Mouse (Mus musculus) liver, embryonic 11.5 days (tissue): ENCODE measurements around the gene Rbm20. TPM values are rescaled to one million over a fixed set of nuclear protein-coding genes. Genes with fewer than 3 reads are reported as not detected.
A peak's percentile ranks its signal among the peaks of the same experiment; 100 is the strongest.

Source experiments
- ATAC-seq: fragments of 200-750 bp; cut with Nextera tagmentation; replicated peaks from 2 replicates; pipeline ENCODE4 v1.8.0; 2017; ENCODE audit warnings: moderate number of reproducible peaks, mild to moderate bottlenecking, moderate TSS enrichment, moderate library complexity; ENCODE audit not compliant: low FRiP score
- DNase-seq: peaks from one replicate; pipeline ENCODE4 v3.0.0-alpha.2; 2017; ENCODE audit warnings: low spot score
- H3K27ac ChIP-seq: fragments of 300-500 bp; sonication (generic); 2 replicates; pipeline ENCODE4 v1.5.1; 2014; ENCODE audit warnings: mild to moderate bottlenecking, low read depth, low read length, control low read depth
- H3K27me3 ChIP-seq: fragments of 300-500 bp; sonication (generic); replicated peaks from 2 replicates; pipeline ENCODE4 v1.6.1; 2014; ENCODE audit warnings: low read length, mixed read lengths; ENCODE audit not compliant: control insufficient read depth, insufficient read depth
- H3K36me3 ChIP-seq: fragments of 300-500 bp; sonication (generic); 2 replicates; pipeline ENCODE4 v1.6.1; 2014; ENCODE audit warnings: mild to moderate bottlenecking, low read length, moderate library complexity, mixed read lengths; ENCODE audit not compliant: control insufficient read depth, insufficient read depth
- H3K4me1 ChIP-seq: fragments of 300-500 bp; sonication (generic); replicated peaks from 2 replicates; pipeline ENCODE4 v1.6.1; 2014; ENCODE audit warnings: low read length, mixed read lengths; ENCODE audit not compliant: control insufficient read depth, insufficient read depth
- H3K4me2 ChIP-seq: fragments of 300-500 bp; sonication (generic); 2 replicates; pipeline ENCODE4 v1.6.1; 2014; ENCODE audit warnings: mild to moderate bottlenecking, control low read depth, moderate library complexity
- H3K4me3 ChIP-seq: fragments of 300-500 bp; sonication (generic); 2 replicates; pipeline ENCODE4 v1.5.1; 2014; ENCODE audit warnings: low read depth, low read length, control low read depth
- H3K9ac ChIP-seq: fragments of 300-500 bp; sonication (generic); 2 replicates; pipeline ENCODE4 v1.6.1; 2014; ENCODE audit warnings: low read depth, low read length, control low read depth
- H3K9me3 ChIP-seq: fragments of 300-500 bp; sonication (generic); 2 replicates; pipeline ENCODE4 v1.6.1; 2016; ENCODE audit warnings: low read length, inconsistent platforms, mixed read lengths; ENCODE audit not compliant: control insufficient read depth
- WGBS: fragments of 180-500 bp; shearing (Covaris S2); extraction: QIAGEN DNeasy Blood & Tissue Kit; methylation state at CpG from one replicate; pipeline ENCODE4 v1.1.7; 2014; 5-methylcytosine and 5-hydroxymethylcytosine counted together
- polyA plus RNA-seq: library from polyadenylated mRNA; unstranded; fragments of >200 nt; fragmentation: Nextera tagmentation; extraction: Ambion mirVana; gene quantifications from 2 replicates; pipeline ENCODE4 v1.2.1, GENCODE M21; 2014

Rbm20 gene
- polyA plus RNA-seq, 1 experiment from 2014 or later = 0.37 TPM

GRCm38 (mm10) chr19:53762749-53763438, 85.8 kb downstream of the Rbm20 start:
- Histone ChIP-seq H3K27ac (no peak overlapping the region), H3K36me3 (no peaks in the 10 kb centered on the region), H3K4me3 (no peak overlapping the region), H3K9me3 (no peaks in the 10 kb centered on the region), H3K9ac (no peak overlapping the region), H3K4me1 (0 out of 2 replicates have a peak, but pooled peaks cover 2% of the 10 kb centered on the region), H3K4me2 (no peak overlapping the region), H3K27me3 (no peaks in the 10 kb centered on the region)
- DNase-seq (no peak), ATAC-seq (peak; percentile 26; the same call in 1 of the 2 replicates)
- 63% methylated on average over 8 of the region's 8 CpGs for WGBS

DNA sequence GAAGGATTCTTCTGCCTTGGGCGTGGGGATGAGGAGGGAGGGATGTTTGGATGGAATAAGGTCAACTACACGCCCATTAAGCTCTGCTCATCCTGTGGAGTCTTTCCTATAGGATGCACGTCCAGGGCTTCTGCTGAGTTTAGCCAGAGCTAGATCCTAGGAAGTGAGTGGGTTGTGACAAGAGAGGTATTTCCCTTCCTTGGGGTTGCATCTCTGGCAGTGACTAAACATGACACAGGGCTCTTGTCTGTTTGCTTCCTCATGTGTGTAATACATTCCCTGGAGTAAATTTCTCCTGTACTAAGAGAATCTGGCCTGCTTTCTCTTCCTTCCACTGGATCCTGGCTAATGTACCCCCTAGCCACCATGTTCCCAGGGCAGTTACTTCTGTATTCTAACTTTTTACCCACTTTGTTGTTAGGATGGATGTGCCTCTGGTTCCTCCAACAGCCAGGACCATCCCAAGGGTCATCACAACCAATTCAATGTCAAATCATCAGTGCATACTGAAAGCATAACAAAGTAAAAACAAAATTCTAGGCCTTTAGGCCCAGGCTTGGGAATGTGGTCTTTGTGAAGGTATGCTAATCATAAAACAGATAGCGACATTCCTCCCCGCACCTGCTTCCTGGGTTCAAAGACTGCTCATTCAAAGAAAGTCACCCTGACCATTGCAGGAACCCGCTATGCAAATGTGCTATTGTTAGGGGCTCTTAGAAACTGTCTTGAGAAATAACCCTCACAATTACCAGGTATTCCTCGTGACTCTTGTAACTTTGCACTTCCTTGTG, 87.8 kb downstream of the Rbm20 start:
- no peaks in the 10 kb centered on the region for H3K9me3 ChIP-seq
- H3K4me2 ChIP-seq = no peak overlapping the region
- H3K27me3 ChIP-seq = no peaks in the 10 kb centered on the region
- H3K4me1 ChIP-seq = 0 out of 2 replicates have a peak, but pooled peaks cover 6% of the 10 kb centered on the region
- 82% methylated on average over 6 of the region's 7 CpGs for WGBS
- no peaks in the 10 kb centered on the region for H3K36me3 ChIP-seq
- DNase-seq = no peak
- H3K4me3 ChIP-seq = no peak overlapping the region
- no peak for ATAC-seq
- no peak overlapping the region for H3K9ac ChIP-seq
- no peak overlapping the region for H3K27ac ChIP-seq

DNA sequence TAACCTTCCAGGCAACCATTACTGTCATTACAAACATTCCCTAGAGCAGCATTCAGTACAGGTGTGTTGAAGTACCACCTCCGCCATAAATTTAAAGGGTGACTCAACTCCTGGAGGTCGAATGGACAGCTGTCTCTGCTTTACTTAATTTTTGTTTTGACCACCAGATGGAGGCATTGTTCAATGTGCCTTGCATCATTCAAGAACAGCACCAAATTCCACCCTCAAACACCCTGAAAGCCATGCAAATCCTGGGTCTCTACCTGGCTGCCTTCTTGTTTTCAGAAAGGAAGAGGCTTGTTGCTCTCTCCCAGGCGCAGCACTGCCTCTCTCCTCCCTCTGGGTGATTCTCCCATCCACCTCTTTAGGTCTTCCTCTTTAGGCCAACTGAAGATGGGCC, 91.4 kb downstream of the Rbm20 start:
- peak; percentile 54 for ATAC-seq
- H3K27ac ChIP-seq = peak overlapping the region; percentile 49; the same call in 1 of the 2 replicates
- H3K4me2 ChIP-seq = no peak overlapping the region

DNA sequence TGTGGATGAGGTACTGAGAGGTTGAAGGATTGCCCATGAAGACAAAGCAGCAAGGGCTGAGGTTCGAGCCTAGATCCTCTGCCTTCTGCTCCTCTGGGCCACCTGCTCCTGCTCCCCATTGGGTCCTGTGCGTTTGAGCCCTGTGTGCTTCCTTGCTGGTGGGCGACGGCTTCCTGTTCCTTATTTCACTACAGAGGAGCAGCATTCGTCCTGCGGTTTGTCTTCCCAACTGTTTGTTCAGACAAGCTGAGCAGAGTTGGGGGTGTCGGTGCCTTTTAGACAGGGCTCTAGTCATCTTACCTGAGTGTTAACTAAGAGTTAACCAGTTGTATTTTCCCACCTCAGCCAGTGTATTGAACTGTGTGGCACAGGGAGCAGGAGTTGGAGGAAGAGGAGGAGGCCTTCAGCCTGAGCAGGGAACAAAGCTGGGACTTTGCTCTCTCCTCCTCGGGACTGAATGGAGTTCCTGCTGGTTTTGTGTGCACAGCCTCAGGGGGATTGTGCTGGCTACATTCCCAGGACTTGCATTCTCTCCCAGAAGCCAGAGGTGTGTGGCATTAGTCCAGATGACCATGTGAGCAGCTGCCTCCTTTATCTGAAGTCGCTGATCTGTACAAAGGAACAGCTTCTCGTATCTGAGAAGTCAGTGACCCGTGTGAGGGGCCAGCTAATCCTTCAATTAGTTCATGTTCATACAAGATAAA, 97.0 kb downstream of the Rbm20 start:
- Histone ChIP-seq H3K36me3 (no peaks in the 10 kb centered on the region), H3K9ac (peak overlapping the region; percentile 44), H3K4me1 (peaks cover 33% of the 10 kb centered on the region), H3K9me3 (no peaks in the 10 kb centered on the region), H3K27me3 (no peaks in the 10 kb centered on the region), H3K27ac (peak overlapping the region; percentile 56), H3K4me3 (no peak overlapping the region), H3K4me2 (peak overlapping the region; percentile 40)
- ATAC-seq (peak; percentile 92), DNase-seq (no peak)
- WGBS = 32% methylated on average over 11 of the region's 11 CpGs

More for the DNA sequence above, 91.4 kb downstream of the Rbm20 start:
- Histone ChIP-seq H3K9me3 (no peaks in the 10 kb centered on the region), H3K27me3 (no peaks in the 10 kb centered on the region), H3K4me1 (peaks cover 12% of the 10 kb centered on the region), H3K9ac (no peak overlapping the region), H3K4me3 (no peak overlapping the region), H3K36me3 (no peaks in the 10 kb centered on the region)
- 25% methylated on average over 3 of the region's 3 CpGs for WGBS
- no peak for DNase-seq

DNA sequence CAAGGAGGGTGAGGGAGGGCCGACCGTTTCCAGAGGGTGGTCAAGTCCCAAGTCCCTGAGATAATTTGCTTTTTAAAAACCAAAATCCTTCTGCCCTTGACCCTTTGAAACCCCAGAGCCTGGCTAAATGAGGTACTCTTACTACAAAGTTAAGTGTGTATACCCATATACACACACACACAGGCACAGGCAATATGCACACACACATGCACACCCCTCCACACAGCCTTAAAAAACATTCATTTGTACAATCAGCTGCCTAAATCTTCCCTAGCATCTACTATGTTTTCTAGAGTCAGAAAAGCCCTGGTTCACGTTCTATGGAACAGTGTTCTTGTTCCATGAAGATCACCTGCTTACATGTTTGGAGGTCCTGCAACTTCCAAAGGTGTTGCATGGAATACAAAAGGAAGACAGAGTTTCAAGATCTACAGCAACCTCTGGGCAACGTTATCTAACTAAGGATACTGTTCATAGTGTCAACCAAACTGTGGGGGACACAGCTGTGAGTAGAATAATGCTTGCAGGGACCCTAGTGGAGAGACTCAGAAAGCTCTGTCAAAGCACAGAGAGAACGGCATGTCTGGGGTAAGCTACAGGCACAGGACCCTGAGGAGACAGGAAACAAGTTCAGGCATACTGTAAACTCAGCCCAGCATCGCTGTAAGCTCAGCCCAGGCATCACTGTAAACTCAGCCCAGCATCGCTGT, 97.7 kb downstream of the Rbm20 start:
- Histone ChIP-seq H3K4me3 (no peak overlapping the region), H3K4me1 (peaks cover 39% of the 10 kb centered on the region), H3K9ac (0 out of 2 replicates have a peak overlapping the region, but pooled peaks have one; percentile 36), H3K4me2 (peak overlapping the region; percentile 40), H3K27ac (peak overlapping the region; percentile 56), H3K36me3 (no peaks in the 10 kb centered on the region), H3K9me3 (no peaks in the 10 kb centered on the region), H3K27me3 (no peaks in the 10 kb centered on the region)
- ATAC-seq (peak; percentile 55; the same call in 1 of the 2 replicates), DNase-seq (no peak)
- WGBS = 43% methylated on average over 7 of the region's 7 CpGs

- Histone ChIP-seq H3K27me3 (no peaks in the 10 kb centered on the region), H3K4me1 (peaks cover 29% of the 10 kb centered on the region), H3K9me3 (no peaks in the 10 kb centered on the region), H3K27ac (peak overlapping the region; percentile 21; the same call in 1 of the 2 replicates), H3K36me3 (no peaks in the 10 kb centered on the region), H3K9ac (no peak overlapping the region), H3K4me2 (no peak overlapping the region), H3K4me3 (no peak overlapping the region)
- 76% methylated on average over 9 of the region's 9 CpGs for WGBS
- ATAC-seq (peak; percentile 51), DNase-seq (no peak)
These were observed 102.3 kb downstream of the Rbm20 start for GRCm38 (mm10) chr19:53779402-53779801.

- Histone ChIP-seq H3K4me3 (no peak overlapping the region), H3K9me3 (no peaks in the 10 kb centered on the region), H3K27me3 (no peaks in the 10 kb centered on the region), H3K9ac (no peak overlapping the region), H3K36me3 (no peaks in the 10 kb centered on the region), H3K4me2 (no peak overlapping the region), H3K4me1 (peaks cover 25% of the 10 kb centered on the region), H3K27ac (no peak overlapping the region)
- WGBS = 48% methylated on average over 4 of the region's 4 CpGs
- ATAC-seq (peak; percentile 67; the same call in 1 of the 2 replicates), DNase-seq (no peak)
These were observed 102.7 kb downstream of the Rbm20 start for GRCm38 (mm10) chr19:53779818-53780217.
